Mouse (Mus musculus): ENCODE results near the gene Plcxd2.

Gene Plcxd2

GRCm38 (mm10) chr16:45937381-45937780, 72.6 kb downstream of the Plcxd2 start:
- DNase-seq (ENCODE audit: low spot score): no peak

- DNase-seq (ENCODE audit: low spot score): no peak
Measured at GRCm38 (mm10) chr16:45936521-45936920, 73.5 kb downstream of the Plcxd2 start.

DNA sequence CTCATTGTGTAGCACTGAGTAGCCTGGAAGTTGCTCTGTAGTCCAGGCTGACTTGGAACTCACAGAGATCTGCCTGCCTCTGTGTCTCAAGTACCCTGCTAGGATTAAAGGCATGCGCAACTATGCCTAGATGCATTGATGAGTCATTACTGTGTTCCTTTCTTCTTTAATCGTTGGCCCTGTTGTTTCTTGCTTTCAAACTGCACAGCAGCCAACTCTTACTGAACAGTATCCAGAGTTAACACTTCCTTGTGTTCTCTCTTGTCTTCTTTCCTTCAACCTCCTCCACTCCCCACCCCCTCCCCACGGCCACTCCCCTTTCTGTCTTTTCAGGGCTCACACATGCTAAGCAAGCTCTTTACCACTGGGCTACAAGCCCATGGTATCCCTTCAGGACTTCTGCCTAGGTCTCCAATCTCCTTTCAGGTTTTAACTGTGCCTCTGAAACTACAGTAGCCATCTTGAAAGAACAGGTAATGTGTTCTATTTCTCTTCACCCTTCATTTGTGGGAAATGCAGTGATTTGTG, 74.0 kb downstream of the Plcxd2 start:
- DNase-seq (ENCODE audit: low spot score): no peak

- DNase-seq (ENCODE audit: low spot score): no peak
Measured at GRCm38 (mm10) chr16:45934721-45935407, 75.2 kb downstream of the Plcxd2 start.

DNA sequence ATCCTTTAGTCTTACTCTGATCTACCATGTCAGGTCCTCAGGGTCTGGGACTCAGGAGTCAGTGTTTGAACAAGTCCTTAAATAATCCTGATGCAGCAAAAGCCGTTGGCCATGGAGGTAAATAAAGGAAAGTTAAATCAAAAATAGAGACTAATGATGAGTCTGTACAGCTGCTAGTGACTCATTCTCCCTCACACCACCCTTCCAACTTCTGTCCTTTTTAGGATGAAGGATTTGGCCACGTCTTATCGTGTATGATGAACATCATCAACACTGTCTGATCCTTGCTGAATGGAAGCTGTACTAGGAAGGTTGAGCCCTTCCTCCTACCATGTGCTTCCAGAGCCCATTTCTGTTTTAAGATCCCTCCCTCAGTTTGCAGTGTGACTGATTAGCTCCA, 79.7 kb downstream of the Plcxd2 start:
- DNase-seq (ENCODE audit: low spot score): no peak

DNA sequence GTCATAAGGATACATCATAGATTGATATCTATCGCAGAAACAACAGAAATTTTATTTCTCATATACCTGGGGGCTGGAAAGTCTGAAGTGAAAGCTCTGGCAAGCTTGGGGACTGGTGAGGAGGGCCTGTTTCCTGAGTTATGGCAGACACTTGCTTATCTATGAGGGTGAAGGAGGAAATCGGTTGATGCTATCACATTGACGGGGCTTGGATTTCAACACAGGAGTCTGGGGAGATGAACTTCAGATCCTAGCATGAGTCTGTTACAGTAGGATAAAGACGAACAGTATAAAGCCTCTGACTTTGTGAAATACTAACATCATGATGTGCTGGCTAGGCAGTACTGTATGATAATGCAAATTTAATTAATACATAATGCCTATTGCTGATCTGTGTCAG, 81.9 kb downstream of the Plcxd2 start:
- no peak for DNase-seq (ENCODE audit: low spot score)

GRCm38 (mm10) chr16:45927601-45928000, 82.4 kb downstream of the Plcxd2 start:
- no peak for DNase-seq (ENCODE audit: low spot score)

- peak; percentile 13 for DNase-seq (ENCODE audit: low spot score)
Measured at GRCm38 (mm10) chr16:45926875-45927274, 83.1 kb downstream of the Plcxd2 start.

DNA sequence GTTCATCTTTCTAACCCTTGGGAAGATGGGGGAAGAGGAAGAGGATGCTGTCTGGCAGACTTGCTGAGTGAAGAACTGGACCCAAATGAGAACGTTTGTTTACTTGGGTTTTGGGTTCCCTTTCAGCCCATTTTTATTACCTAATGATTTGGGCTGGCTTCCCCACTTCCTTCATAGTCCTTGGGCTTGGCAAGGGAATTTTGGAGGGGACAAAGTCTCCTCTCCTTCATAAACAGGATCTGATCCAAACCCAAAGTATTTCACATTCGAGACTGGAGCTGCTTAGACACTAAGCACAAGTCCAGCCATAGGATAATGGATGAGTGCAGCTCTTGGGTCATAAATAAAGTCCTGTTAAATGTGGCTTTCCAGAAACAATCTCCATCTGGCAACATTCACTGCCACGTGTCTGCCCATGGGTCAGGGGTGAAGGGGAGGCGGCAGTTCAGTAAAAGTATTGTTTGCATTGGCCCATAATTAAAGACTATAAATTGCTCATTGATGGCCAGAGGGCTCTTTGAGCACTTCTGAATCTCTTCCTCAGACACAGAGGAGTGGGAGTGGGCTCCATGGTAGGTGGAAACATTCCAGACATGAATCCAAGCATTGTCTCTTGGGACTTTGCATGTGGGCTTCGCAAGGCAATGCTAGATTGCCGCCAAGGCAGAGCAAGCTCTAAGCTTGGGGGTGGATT, 86.1 kb downstream of the Plcxd2 start:
- no peak for DNase-seq (ENCODE audit: low spot score)

DNA sequence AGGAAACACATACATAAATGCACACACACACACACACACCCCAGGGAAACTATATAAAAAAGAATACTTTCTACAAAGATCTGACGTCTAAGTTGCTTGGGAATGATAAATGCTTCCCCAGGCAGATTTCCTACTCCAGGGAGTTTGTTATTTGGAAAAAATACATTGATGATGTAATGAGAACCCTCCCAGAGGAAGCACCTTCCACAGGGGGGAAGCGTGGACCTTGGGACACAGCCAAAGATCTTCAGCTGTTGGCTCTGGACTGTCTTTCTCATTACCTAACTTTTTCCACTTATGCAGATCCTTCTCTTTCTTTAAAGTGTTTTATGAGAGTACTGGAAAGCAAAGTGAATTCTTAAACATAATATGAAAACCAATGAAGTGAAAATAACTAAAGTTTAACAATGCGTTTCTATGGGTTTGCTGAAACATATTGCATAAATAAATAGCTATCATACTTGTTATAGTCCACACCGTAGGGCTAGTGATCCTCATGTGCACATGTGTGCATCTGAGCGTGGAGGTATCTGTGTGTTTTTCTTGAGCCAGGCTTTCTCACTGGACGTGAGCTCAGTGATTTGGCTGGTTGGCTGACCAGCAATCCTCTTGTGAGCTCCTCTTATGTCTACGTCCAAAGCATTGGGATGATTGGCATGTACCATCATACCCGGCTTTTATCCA, 87.3 kb downstream of the Plcxd2 start:
- DNase-seq (ENCODE audit: low spot score): no peak

- DNase-seq (ENCODE audit: low spot score): no peak
Measured at GRCm38 (mm10) chr16:45919572-45919971, 90.4 kb downstream of the Plcxd2 start.
